Mouse (Mus musculus) kidney, postnatal 4 days (tissue): ENCODE data around the gene Zfyve1.
"Not testable (repeated sequence)": the region's sequence is repeated elsewhere in the genome, so short reads cannot be mapped to it uniquely, and the experiment has no call there.

Experiments used
- DNase-seq, 2 experiments: peaks; one replicate each; pipeline ENCODE4 v3.0.0; 2021; ENCODE audit warnings: mixed read lengths in 2 of 2

Zfyve1 gene

GRCm38 (mm10) chr12:83597025-83597501 lies at the start of gene Zfyve1:
Gene Zfyve1 (minus strand): TSS chr12:83597222.
- DNase-seq = peak; percentile 91 to 95

DNA sequence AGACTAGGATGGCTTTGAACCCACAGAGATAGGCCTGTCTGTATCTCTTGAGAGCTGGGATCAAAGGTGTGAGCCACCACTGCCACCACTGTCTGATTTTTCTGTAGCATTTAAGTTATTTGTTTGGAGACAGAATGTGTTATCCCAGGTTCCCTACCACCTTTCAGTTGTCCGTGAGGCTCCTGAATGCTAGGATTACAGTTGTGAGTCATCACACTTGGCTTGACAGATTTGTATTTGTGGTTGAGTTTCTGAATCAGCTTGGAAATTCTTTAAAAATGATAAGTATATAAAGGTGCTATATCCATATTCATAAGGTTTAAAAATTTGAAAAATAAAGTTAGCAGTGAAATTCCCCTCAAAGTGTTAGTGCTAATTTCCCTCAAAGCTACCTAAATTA lies 46.1 kb upstream of the Zfyve1 start:
- DNase-seq = no peak

- no peak for DNase-seq
Observed at GRCm38 (mm10) chr12:83641233-83641632, 44.2 kb upstream of the Zfyve1 start.

GRCm38 (mm10) chr12:83633807-83634206 lies 36.8 kb upstream of the Zfyve1 start:
- no peak for DNase-seq

DNA sequence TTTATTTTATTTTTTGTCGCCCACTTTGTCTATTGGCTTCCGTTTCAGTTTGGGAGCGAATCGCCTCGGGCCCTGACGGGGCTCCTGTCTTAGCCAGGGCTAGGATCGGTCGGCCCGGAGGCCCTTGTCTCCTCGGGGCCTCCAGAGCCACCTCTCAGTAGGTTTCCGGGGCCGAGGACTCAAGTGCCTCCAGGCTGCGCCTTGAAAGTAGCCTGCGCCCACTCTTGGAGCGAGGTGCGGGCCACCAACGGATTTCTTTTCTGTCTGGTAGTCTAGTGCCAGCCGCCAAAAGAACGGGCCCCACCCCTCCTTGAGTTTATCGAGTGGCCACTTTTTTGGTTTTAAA lies 35.6 kb upstream of the Zfyve1 start:
- peak; percentile 55 to 69 for DNase-seq

DNA sequence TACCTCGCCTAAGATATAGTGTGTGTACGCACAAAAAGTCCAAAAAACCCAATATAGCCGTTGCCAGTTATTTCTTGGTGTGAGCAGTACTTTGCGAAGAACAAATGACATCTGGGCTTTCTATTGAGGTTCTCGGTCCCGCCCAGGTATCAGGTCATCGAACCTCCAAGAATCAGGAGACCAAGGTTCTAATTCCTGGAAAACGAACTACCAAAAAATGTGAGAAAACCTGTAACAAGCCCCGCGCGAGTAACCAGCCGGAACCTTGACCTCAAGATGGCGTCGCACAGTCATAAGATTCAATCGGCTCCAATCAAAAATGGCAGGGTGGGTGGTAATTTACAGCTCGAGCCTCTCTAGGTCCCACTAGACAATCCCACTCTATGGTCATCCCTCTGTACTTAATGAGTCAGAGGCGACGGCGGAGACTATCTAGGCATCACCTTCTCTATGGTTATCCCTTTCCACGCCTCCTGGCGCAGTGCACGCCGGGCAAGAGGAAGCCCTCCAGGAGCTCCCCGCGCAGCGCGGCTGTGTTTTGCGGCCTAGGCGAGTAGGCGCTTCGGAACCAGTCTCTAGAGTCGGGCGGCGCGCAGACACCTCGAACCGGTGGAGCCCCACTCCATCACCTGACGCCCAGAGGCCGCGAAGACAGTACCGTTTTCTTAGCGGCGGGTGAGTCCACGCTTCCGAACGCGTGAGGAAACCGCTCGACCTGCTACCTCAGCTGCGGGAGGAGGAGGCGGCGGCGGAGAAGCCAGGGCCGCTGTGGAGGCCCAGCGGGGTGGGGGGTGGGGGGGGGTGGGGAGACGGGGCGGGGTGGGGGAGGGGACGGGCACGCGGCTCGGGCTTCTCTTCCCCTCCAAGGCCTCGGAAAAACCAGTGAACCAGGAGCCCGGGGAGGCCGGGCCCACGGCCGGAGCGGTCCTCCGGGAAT lies 35.0 kb upstream of the Zfyve1 start:
- peak; percentile 92 to 96 for DNase-seq

DNA sequence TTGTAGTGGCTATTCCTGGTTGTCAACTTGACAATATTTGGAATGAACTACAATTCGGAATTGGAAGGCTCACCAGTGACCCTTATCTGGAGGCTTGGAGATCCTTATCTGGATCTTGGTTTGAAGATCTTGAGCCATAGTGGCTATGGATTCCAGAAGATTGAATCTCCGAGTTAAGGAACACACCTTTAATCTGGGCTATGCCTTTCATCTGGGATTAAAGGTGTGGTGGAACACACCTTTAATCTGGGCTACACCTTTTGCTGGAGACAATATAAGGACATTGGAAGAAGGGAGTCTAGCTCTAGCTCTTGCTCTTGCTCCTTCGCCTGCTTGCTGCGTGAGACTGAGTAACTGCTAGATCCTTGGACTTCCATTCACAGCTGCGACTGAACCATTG lies 33.9 kb upstream of the Zfyve1 start, which contains the start of gene Rbm25:
Rbm25 (plus strand) TSS at position 301 of the 400 bp plus-strand sequence.
- not testable (repeated sequence) for DNase-seq

- no peak for DNase-seq
Observed at GRCm38 (mm10) chr12:83624321-83624720, 27.3 kb upstream of the Zfyve1 start.

GRCm38 (mm10) chr12:83622031-83622755 lies 25.2 kb upstream of the Zfyve1 start:
- no peak for DNase-seq

- DNase-seq = not testable (repeated sequence)
Observed at GRCm38 (mm10) chr12:83620694-83621093, 23.7 kb upstream of the Zfyve1 start.

DNA sequence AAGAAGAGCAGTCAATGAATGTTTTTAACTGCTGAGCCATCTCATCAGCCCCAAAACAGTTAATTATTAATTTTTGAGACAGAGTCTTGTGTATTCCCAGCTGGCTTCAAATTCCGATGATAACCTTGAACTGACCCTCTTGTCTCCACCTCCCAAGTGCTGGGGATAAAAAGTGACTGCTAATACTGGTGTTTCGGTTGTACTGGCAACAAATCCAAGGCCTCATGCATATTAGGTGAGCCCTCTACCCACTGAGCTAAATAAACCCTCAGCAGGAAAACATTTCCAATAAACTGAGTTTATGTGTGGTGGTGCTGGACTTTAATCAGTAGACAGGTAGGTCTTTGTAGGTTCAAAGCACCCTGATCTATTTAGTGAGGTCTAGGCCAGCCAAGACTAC lies 22.0 kb upstream of the Zfyve1 start:
- DNase-seq = no peak

- DNase-seq = no peak
Observed at GRCm38 (mm10) chr12:83617261-83617660, 20.2 kb upstream of the Zfyve1 start.

DNA sequence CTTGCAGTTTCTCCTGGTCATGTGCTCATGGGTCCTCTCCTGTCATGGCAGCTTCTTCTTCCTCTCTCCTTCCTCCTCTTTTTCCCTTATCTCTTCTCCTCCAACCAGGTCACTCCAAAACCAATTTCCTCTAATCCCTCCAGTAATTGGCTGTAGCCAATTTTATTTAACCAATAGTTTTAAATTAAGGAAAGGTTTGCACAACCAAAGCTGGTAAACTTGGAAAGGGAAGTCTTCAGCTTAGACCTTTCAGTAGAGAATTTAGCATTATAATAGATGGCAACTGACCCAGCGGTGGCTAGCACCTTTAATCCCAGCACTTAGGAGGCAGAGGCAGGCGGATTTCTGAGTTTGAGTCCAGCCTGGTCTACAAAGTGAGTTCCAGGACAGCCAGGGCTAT lies 9.4 kb upstream of the Zfyve1 start:
- DNase-seq = not testable (repeated sequence)

DNA sequence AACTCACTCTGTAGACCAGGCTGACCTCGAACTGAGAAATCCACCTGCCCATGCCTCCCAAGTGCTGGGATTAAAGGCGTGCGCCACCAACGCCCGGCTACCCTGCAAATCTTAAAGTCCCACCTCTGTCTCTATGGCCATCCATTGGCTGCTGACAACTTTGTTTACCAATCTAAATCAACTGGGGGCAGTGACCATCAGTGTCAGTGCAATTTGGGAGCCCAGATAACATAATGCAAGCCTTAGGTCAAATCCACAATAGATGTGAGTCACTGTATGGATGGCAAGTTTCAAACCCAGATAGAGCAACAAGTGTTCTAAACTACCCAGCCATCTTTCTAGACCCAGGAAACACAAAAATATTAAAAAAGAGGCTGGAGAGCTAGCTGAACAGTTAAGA lies 5.3 kb upstream of the Zfyve1 start:
- no peak for DNase-seq

- DNase-seq = no peak
Observed at GRCm38 (mm10) chr12:83597881-83598280, 859 bp upstream of the Zfyve1 start.

DNA sequence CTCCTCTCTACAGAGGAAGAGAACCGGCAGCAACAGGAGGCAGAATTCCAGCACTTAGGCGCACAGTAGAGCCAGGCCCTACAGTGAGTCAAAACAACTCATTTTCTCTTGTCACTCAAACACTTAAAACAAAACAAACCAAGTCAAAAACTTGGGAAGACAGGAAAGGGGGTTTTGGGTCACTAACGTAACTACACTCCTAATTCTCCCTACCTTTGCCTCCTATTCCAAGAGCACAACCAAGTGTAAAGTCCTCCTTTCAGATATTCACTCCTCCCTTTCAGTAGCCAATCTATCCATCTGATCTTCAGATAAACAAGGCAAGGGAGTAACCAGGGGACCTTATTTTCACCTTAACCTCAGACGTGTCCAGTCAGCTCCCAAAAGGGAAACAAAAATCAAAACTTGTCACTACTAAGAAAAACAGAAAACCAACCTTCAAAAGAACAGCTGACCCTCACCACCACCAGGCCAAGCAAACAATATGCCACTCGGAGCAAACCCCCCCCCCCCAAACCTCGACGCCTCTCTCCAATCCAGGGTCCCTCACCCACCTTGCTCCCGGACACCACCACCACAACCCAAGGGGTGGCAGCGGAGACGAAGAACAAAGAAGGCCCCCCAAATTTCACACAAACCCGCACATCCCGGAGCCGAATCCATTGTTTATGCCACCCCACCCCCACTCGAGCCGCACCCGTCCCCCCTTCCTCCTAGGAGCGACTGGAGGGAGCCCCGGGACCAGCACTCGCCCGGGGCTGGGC lies 649 bp downstream of the Zfyve1 start:
- peak; percentile 8 to 12 for DNase-seq

DNA sequence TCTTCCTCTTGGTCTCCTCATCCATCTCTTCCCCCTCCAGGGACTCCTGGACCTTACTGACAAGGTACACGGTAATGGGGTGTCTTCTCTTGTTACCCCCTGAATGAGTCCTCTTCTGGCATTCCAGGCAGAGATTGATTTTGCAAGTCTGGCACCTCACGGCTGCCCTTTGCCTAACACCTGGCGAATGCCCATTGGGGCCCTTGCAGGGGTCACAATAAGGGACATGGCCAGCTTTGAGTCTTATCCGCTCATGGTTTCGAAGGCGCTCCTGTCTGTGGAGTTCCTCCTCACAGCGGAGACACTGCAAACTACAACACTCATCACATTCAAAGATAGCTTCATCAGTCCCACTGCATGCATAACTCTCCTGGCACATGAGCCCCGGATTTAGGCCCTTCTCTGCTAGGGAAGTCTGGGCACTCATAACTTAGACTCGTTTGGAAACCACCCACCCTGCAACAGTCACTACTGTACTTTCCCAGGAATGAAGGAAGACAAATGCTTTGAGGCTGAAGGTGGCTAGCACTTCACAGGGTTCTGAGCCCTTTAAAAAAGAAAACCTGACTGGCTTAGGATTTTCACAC lies 2.5 kb downstream of the Zfyve1 start:
- DNase-seq = no peak

DNA sequence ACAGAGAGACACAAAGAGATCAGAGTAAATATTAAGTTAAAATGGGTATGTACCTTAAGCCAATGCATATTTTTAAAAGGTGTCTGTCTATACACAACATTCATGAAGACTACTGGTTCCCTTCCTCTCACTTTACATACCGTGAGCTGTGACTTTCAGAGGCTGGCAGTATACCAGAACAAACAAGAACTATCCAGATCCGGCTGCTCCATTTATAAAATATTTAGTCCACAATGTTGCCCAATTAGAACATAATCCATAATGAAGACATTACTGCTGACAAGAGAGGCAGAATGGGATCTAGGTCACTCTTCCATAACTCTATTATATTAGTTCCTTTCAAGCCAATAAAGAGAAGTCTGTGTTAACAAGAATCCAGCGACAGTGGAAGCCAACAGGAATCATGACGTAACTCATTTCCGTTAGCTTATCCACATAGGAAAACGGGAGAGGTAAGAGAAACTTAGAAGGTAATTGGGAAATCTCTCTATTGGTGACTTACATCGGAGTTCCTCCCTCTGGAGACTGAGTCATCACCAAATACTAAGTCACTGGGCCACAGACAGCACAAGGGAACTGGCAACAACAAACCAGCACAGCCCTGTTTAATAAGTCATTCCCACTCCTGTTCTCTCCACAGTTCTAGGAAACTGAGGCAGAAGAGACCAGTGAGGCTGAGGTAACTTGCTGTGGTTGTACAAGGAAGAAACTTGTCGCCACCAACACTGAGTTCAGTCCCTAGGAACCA lies 5.1 kb downstream of the Zfyve1 start:
- DNase-seq = no peak

GRCm38 (mm10) chr12:83586628-83587027 lies 10.4 kb downstream of the Zfyve1 start:
- no peak for DNase-seq

DNA sequence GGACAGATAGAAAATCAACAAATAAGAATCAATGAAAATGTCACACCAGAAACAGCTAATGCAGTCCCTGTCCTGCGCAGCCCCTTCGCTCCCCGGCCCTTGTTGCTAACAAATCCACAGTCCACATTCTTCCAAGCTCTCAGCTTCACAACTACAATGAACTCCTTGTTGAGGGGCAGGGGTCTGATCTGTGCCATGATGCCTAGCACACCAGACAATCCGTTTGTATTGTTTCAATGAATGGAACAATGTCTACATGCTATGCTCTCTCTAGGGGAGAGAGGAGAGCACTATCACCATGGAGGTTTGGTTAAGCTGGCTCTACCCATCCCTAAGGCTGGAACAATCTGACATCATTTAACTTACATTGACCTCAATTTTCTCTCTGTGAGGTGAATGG lies 14.3 kb downstream of the Zfyve1 start:
- DNase-seq = no peak

GRCm38 (mm10) chr12:83582106-83582505 lies 14.9 kb downstream of the Zfyve1 start:
- peak in 1 of 2 experiments; percentile 20 for DNase-seq

DNA sequence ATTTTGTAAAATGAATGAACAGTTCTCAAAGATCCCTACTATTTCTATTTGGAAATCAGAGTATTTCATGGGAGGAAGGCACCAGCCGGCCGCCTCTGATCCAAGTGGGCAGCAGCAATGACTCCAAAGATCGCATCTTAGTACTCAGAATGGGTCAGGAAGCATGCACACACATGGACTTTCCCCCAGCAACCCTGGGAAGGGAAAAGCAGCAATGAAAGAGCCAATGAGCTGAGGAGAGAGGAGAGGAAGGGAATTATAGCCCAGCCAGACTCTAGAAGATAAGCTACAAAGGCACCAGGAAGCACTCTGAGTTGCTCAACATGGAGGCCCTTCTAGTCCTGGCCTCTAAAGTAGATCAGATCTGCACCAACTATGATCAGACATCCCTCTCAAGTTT lies 16.7 kb downstream of the Zfyve1 start:
- DNase-seq = peak in 1 of 2 experiments; percentile 11
